Mouse (Mus musculus): ENCODE results near the gene Sostdc1.

The Sostdc1 gene

GRCm38 (mm10) chr12:36313916-36314315 is at the start of gene Sostdc1:
Sostdc1 (plus strand) TSS chr12:36314139.
- no peak for DNase-seq (ENCODE audit: low spot score in 2 of 2)

DNA sequence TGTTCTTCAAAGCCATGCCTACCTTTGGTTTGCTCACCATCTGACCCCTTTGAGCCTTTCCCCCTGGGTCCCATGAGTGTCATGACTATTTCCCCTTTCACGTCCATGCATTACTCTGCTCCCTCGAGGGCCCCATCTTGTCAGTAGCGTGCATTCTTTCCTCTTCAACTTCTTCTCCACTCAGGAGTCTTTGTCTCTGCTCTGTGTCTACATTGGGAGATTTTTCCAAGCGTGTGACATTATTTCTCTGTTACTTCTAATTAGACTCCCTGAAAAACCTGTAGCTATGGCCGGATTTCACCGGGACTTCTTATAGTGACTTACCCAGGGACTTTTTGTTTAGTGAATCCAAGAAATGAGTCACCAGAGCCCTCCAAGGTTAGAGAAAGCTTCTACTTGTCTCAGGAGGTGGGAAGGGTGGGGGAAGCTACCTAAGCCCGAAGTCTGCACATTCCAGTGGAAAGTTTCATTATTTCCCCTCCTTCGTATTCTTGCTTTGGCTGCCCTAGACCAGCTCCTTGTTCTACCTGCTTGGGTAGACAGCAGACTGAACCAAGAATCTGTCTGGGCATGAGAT is 46.2 kb upstream of the Sostdc1 start:
- DNase-seq (ENCODE audit: low spot score in 2 of 2): no peak

GRCm38 (mm10) chr12:36274823-36275222 is 39.1 kb upstream of the Sostdc1 start:
- no peak for DNase-seq (ENCODE audit: low spot score in 2 of 2)

DNA sequence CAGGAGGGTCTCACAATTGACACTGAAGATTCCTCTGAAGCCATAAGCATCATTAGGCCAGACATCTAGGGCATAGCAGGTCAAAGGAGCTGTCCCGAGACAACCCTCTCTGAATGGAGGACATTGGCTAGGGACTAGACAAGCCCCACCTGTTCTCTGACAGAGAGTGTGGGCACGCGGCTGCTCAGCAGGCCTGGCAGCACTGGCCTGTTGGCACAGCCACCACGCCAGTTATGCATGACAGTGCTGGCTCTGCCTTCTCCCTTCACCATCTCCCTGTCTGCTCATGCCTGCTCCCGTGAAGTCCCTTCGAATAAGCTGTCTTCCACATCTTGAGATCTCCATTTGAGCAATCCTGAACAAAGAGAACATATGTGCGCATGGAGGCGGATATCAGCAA is 24.3 kb upstream of the Sostdc1 start:
- no peak for DNase-seq (ENCODE audit: low spot score in 2 of 2)

DNA sequence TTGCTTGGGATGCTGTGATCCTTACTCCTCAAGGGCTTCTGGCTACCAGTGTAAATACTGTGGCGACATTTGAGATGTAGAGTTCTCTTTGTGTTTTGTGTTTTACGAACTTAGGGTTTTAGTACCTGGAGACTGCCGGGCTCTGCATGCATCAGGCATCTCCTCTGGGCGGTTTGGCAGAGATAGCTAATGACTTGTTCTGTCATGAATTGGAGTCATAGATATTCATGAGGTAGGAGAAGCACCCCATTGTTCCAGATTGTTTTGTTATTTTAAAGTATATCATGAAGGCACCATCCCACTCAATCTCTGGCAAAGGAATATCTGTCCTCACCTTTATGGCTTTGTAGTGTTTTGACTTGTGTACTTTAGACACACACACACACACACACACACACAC is 23.5 kb upstream of the Sostdc1 start:
- DNase-seq (ENCODE audit: low spot score in 2 of 2): no peak

GRCm38 (mm10) chr12:36291346-36291745 is 22.6 kb upstream of the Sostdc1 start:
- no peak for DNase-seq (ENCODE audit: low spot score in 2 of 2)

- peak in 1 of 2 experiments; percentile 35 for DNase-seq (ENCODE audit: low spot score in 2 of 2)
Measured at GRCm38 (mm10) chr12:36302326-36302725, 11.6 kb upstream of the Sostdc1 start.

- DNase-seq (ENCODE audit: low spot score in 2 of 2): no peak
Measured at GRCm38 (mm10) chr12:36302905-36303642, 10.9 kb upstream of the Sostdc1 start.

DNA sequence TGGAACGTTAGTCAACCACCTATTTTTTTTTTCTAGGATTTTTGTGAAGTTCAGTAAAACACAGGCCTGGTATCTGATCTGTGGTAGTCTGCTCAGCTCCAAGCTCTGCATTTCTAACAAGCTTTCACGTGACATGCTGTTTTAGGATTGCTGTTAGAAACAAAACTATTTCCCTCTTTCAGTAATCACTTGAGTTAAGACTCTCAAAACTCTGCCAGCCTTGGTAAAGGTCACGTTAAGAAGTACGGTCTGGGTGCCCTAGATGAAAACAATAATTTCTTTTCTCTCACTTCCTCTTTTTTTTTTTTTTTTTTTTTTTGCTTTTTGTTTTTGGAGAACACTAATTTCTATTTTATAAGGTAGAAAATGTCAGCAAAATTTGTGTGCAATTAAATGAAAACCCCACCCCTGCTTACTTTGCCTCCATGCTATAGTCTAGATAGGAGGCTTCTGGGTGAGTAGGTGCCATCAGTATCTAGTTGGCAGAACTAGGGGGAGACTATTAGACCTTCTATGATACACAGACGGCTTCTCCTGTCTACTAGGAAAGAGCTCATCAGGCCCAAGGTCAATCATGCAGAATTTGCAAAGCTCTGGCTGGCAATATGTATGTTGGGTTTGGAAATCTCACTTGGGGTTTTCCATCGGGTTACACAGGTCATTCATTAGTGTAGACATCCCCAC is 5.1 kb upstream of the Sostdc1 start:
- no peak for DNase-seq (ENCODE audit: low spot score in 2 of 2)

DNA sequence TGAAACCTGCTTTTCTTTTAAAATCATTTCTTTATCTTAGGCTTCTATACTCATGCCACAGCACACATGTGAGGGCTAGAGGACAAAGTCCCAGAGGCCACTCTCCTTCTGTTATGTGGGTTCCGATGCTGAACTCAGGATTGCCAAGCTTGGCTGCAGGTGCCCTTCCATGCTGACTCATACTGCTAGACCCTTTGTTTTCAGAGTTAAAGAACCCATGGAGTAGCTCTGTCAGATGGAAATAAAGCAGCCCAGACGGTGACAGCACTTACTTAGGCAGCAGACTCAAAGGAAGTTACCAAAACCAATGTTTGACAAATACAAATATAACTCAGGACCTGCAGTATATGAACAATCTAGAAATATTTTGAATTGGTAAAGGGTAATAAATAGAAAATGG is 924 bp upstream of the Sostdc1 start:
- no peak for DNase-seq (ENCODE audit: low spot score in 2 of 2)

DNA sequence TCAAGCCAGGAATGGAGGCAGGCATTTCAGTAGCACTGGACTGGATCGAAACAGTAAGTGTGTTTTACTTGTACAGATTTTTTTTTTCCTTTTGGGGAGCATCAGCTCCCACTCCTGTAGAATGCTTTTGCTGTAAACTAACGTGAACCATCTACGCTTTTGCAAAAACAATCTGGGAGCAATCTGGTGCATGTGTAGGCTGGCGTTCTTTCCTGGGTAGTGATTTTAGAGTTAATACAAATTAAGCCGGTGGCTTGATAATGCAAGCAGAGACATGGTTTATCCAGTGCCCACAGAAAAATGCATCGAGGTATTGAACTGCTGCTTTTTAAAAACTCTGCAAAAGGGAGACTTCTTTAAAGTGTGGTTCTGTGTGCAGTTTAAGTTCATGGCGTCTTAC is 507 bp downstream of the Sostdc1 start:
- DNase-seq (ENCODE audit: low spot score in 2 of 2): peak in 1 of 2 experiments; percentile 18

DNA sequence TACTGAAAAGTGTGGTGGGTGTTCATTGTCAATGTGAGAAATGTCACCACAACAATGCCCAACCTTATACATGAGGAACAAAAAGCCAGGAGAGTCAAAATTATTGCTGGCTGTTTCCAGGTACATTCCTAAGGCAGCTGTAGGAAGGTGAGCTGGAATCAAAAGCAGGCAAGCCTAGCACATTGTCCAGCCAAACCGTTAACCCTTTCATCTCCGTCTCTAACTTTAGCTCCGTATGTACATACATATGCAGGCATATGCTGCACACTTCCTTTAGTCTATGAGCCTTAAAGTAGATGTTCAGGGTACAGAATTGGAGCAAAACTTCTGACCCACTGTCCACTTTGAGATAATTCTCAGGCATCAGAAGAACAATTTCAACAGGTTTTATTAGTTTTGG is 1.6 kb downstream of the Sostdc1 start:
- no peak for DNase-seq (ENCODE audit: low spot score in 2 of 2)

DNA sequence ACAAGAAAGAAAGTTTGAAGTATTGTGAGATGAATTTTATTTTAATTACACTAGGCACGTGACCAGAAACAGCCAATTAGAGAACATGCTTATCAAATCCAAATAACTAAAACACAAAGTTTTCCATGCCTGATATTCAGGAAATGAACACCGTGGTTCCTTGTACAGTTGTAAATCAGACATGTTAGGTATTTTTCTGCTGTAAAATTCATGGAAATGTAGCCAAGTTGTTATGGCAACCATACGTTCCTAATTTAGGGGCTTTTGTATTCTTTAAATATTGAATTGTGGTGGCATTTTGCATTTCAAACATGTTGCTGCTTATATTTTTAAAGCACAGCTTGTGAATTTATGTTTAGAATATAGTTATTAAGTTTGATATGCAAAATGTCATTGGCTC is 2.1 kb downstream of the Sostdc1 start:
- DNase-seq (ENCODE audit: low spot score in 2 of 2): no peak

DNA sequence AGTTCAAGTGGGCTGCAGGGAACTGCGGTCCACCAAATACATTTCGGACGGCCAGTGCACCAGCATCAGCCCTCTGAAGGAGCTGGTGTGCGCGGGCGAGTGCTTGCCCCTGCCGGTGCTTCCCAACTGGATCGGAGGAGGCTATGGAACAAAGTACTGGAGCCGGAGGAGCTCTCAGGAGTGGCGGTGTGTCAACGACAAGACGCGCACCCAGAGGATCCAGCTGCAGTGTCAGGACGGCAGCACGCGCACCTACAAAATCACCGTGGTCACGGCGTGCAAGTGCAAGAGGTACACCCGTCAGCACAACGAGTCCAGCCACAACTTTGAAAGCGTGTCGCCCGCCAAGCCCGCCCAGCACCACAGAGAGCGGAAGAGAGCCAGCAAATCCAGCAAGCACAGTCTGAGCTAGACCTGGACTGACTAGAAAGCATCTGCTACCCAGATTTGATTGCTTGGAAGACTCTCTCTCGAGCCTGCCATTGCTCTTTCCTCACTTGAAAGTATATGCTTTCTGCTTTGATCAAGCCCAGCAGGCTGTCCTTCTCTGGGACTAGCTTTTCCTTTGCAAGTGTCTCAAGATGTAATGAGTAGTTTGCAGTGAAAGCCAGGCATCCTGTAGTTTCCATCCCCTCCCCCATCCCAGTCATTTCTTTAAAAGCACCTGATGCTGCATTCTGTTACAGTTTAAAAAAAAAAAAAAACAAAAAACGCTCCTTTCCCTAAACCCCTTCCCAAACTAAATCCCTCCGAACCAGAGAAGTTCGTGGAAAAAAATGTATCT is 3.3 kb downstream of the Sostdc1 start:
- peak; percentile 35 to 54 for DNase-seq (ENCODE audit: low spot score in 2 of 2)

- DNase-seq (ENCODE audit: low spot score in 2 of 2): no peak
Measured at GRCm38 (mm10) chr12:36317820-36318135, 3.8 kb downstream of the Sostdc1 start.

- no peak for DNase-seq (ENCODE audit: low spot score in 2 of 2)
Measured at GRCm38 (mm10) chr12:36326101-36326521, 12.2 kb downstream of the Sostdc1 start.

DNA sequence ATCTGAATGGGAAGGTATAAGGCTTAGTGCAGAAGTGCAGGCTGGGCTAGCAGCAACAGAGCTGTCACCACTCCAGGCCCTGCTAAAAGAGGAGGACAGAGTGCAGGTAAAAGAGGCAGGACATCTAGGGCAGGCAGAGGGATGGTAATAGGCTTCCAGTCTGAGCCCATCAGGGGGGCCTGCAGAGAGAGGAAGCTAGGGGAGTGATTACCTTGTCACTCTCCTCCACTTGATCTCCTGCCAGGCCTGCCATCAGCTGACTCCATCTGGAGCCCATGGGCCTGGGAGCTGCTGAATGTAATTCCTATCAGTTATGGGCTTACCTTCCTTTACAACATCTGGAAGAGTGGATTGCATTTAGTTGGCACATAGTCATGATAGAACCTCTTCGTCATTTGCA is 18.7 kb downstream of the Sostdc1 start:
- no peak for DNase-seq (ENCODE audit: low spot score in 2 of 2)

- DNase-seq (ENCODE audit: low spot score in 2 of 2): peak in 1 of 2 experiments; percentile 32
Measured at GRCm38 (mm10) chr12:36333837-36334281, 19.9 kb downstream of the Sostdc1 start.

- no peak for DNase-seq (ENCODE audit: low spot score in 2 of 2)
Measured at GRCm38 (mm10) chr12:36344131-36344530, 30.2 kb downstream of the Sostdc1 start.

GRCm38 (mm10) chr12:36360064-36360463 is 46.1 kb downstream of the Sostdc1 start:
- DNase-seq (ENCODE audit: low spot score in 2 of 2): no peak

GRCm38 (mm10) chr12:36360693-36361092 is 46.8 kb downstream of the Sostdc1 start:
- no peak for DNase-seq (ENCODE audit: low spot score in 2 of 2)

- DNase-seq (ENCODE audit: low spot score in 2 of 2): no peak
Measured at GRCm38 (mm10) chr12:36364013-36364412, 50.1 kb downstream of the Sostdc1 start.

All from frontal cortex, postnatal 36 days (tissue).